Mouse (Mus musculus): Measurements from ENCODE around the gene Ddn. TPM values are rescaled to one million over a fixed set of nuclear protein-coding genes. Genes with fewer than 3 reads are reported as not detected.

Gene Ddn
- polyA plus RNA-seq, 2 experiments: 0.44 TPM; not detected in 1

DNA sequence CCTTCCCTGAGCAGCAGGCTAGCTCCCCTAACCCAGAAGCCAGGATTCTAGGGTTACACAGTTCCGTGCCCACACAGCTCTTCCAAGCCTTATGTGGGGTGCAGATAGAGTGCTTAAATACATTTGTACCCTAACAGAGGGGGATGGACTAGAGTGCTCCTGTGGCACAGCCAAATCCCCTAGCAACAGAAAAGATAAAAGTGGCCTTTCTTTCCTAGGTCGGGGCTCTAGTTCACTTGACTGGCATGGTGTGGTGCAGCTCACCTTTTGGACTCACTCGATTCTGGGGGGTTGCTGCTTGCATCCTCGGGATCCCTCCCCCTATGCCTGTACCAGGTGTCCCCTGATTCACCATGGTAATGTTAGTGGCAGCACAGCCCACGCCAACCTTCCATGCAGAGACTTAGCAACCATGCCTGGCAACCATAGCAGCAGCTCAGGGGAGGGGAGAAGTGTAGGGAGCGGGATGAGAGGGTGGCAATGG is 597 bp downstream of the Ddn start:
- no peak overlapping the region for H3K27ac ChIP-seq (replicated peaks; ENCODE audit: low read depth, low read length)
- H3K4me3 ChIP-seq (replicated peaks; ENCODE audit: low read length): 0 out of 2 replicates have a peak overlapping the region, but pooled peaks have one; percentile 42
- H3K9ac ChIP-seq (ENCODE audit: low read depth, low read length, severe bottlenecking): no peak overlapping the region
- no peaks in the 10 kb centered on the region for H3K9me3 ChIP-seq (ENCODE audit: control insufficient read depth, low read length)
- WGBS: 6% methylated on average over 6 of the region's 6 CpGs
- TF ChIP-seq POLR2A (IDR thresholded peaks at IDR 0.05; ENCODE audit: borderline replicate concordance, extremely low read depth, insufficient read depth, insufficient read length): no peak
- no peak for DNase-seq (ENCODE audit: low spot score)
- peaks cover 69% of the 10 kb centered on the region for H3K27me3 ChIP-seq (ENCODE audit: control insufficient read depth, insufficient read depth, low read length)
- H3K4me1 ChIP-seq (ENCODE audit: control insufficient read depth, insufficient read depth, low read length): peaks cover 21% of the 10 kb centered on the region
- ATAC-seq (ENCODE audit: low FRiP score, low read depth): no peak
- H3K4me2 ChIP-seq (replicated peaks; ENCODE audit: low read depth, low read length, severe bottlenecking): no peak overlapping the region
- H3K36me3 ChIP-seq (ENCODE audit: control insufficient read depth, insufficient read depth, low read length): peaks cover 19% of the 10 kb centered on the region

- Histone ChIP-seq H3K9ac (ENCODE audit: low read depth, low read length, severe bottlenecking) (peak overlapping the region; percentile 36; the same call in 1 of the 2 replicates), H3K27ac (replicated peaks; ENCODE audit: low read depth, low read length) (no peak overlapping the region), H3K4me1 (ENCODE audit: control insufficient read depth, insufficient read depth, low read length) (peaks cover 21% of the 10 kb centered on the region), H3K27me3 (ENCODE audit: control insufficient read depth, insufficient read depth, low read length) (peaks cover 76% of the 10 kb centered on the region), H3K9me3 (ENCODE audit: control insufficient read depth, low read length) (no peaks in the 10 kb centered on the region), H3K4me2 (replicated peaks; ENCODE audit: low read depth, low read length, severe bottlenecking) (peak overlapping the region; percentile 88), H3K36me3 (ENCODE audit: control insufficient read depth, insufficient read depth, low read length) (peaks cover 12% of the 10 kb centered on the region), H3K4me3 (replicated peaks; ENCODE audit: low read length) (peak overlapping the region; percentile 42)
- DNase-seq (ENCODE audit: low spot score): no peak
- TF ChIP-seq POLR2A (IDR thresholded peaks at IDR 0.05; ENCODE audit: borderline replicate concordance, extremely low read depth, insufficient read depth, insufficient read length): no peak
- ATAC-seq (ENCODE audit: low FRiP score, low read depth): no peak; the same call in 1 of the 2 replicates
- WGBS: 0% methylated on average over 17 of the region's 34 CpGs
These were observed 1.2 kb downstream of the Ddn start for GRCm38 (mm10) chr15:98807895-98808650.

DNA sequence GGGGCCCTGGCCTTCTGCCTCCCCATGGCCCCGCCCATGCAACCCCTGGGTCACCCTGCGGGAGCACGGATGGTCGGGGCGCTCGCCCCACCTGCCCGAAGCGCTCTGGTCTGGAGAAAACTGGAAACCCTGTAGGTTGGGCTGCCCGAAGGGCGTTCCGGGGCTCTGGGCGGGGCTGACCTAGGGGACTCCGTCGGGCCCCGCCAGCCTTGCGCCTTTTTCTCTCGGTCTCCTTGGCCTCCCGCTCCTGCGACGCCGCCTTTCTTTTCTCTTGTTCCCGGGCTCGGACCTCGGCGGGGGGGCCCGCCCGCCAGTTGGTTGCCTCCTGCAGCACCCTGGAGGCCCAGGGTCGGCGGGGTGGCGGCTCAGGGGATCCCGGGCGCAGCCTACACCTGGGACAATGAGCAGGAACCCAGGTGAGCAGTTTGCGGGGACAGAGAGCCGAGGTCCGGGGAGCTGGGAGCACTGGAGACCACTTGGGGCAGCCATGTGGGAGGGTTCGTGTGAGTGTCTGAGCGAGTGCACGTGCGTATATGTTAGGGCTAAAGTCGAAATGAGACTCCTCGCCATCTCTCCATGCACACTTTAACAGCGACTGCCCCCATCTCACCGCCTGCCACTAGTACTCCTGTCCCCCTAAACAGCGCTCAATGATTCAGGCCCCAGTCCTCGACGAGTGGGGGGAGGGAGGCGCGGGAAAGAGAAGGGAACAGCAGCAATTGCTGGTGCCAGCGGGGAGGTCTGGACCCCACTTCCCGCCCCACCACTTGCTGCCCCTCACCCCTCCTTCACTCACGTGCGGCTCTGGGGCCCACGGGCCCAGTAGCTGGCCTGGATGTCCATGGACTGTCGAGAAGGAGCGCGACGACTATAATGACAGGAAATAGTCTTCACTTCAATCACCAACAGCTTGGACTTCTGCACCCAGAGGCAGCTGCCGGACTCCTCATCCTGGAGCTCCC is 2.2 kb downstream of the Ddn start:
- no peak for ATAC-seq (ENCODE audit: low FRiP score, low read depth)
- H3K4me2 ChIP-seq (replicated peaks; ENCODE audit: low read depth, low read length, severe bottlenecking): peak overlapping the region; percentile 88
- DNase-seq (ENCODE audit: low spot score): no peak
- under 1% methylated on average over 35 of the region's 58 CpGs for WGBS
- TF ChIP-seq POLR2A (IDR thresholded peaks at IDR 0.05; ENCODE audit: borderline replicate concordance, extremely low read depth, insufficient read depth, insufficient read length): no peak
- H3K9ac ChIP-seq (ENCODE audit: low read depth, low read length, severe bottlenecking): peak overlapping the region; percentile 36; the same call in 1 of the 2 replicates
- no peak overlapping the region for H3K27ac ChIP-seq (replicated peaks; ENCODE audit: low read depth, low read length)
- H3K4me3 ChIP-seq (replicated peaks; ENCODE audit: low read length): peak overlapping the region; percentile 42
- no peaks in the 10 kb centered on the region for H3K9me3 ChIP-seq (ENCODE audit: control insufficient read depth, low read length)
- peaks cover 85% of the 10 kb centered on the region for H3K27me3 ChIP-seq (ENCODE audit: control insufficient read depth, insufficient read depth, low read length)
- 0 out of 2 replicates have a peak, but pooled peaks cover 7% of the 10 kb centered on the region for H3K36me3 ChIP-seq (ENCODE audit: control insufficient read depth, insufficient read depth, low read length)
- H3K4me1 ChIP-seq (ENCODE audit: control insufficient read depth, insufficient read depth, low read length): peaks cover 21% of the 10 kb centered on the region

DNA sequence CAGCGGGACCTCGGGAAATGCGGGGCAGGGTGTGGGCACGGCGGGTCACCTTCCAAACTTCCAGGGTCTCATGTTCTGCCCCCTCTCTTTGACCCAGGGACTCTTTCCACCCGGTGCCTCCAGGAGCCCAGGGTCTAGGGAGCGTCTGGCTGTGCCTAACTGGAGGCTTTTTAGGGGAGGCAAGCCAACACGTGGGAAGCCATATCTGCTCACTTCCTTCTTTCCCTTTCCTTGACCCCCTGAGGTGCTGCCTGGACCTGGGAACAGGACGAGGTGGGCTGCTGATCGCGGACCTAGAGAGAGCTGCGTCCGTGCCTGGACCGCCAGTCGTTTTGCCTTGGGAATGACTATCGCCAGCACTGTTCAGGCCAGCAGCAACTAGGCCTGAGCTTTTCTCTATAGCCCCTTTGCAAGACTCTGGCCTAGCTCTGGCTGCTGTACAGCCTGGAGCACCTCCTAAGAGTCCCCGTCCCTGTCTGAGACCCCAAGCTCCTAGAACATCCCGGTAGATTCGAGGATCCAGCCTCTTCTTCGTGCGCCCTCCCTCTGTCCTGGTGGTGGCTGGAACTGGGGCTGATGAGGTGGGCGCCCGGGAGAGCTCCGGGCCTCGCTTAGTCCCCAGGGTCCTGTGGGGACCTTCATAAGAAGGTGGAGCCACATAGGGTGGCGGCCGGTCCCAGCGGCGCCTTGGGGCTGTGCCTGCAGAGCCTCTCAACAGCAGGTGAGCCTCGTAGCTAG is 3.0 kb downstream of the Ddn start:
- Histone ChIP-seq H3K9me3 (ENCODE audit: control insufficient read depth, low read length) (no peaks in the 10 kb centered on the region), H3K9ac (ENCODE audit: low read depth, low read length, severe bottlenecking) (no peak overlapping the region), H3K27me3 (ENCODE audit: control insufficient read depth, insufficient read depth, low read length) (peaks cover 91% of the 10 kb centered on the region), H3K4me2 (replicated peaks; ENCODE audit: low read depth, low read length, severe bottlenecking) (peak overlapping the region; percentile 88), H3K27ac (replicated peaks; ENCODE audit: low read depth, low read length) (no peak overlapping the region), H3K4me3 (replicated peaks; ENCODE audit: low read length) (peak overlapping the region; percentile 48), H3K36me3 (ENCODE audit: control insufficient read depth, insufficient read depth, low read length) (0 out of 2 replicates have a peak, but pooled peaks cover 7% of the 10 kb centered on the region), H3K4me1 (ENCODE audit: control insufficient read depth, insufficient read depth, low read length) (peaks cover 21% of the 10 kb centered on the region)
- 6% methylated on average over 29 of the region's 30 CpGs for WGBS
- no peak for TF ChIP-seq POLR2A (IDR thresholded peaks at IDR 0.05; ENCODE audit: borderline replicate concordance, extremely low read depth, insufficient read depth, insufficient read length)
- DNase-seq (ENCODE audit: low spot score): no peak
- ATAC-seq (ENCODE audit: low FRiP score, low read depth): no peak
